Mouse (Mus musculus): Measurements from ENCODE around the gene Man1b1.

Man1b1 gene

GRCm38 (mm10) chr2:25364313-25364712 is 32.2 kb downstream of the Man1b1 start:
- DNase-seq (ENCODE audit: low spot score) = no peak

- no peak for DNase-seq (ENCODE audit: low spot score)
These were observed 32.6 kb downstream of the Man1b1 start for GRCm38 (mm10) chr2:25364761-25365090.

- DNase-seq (ENCODE audit: low spot score) = no peak
These were observed 33.1 kb downstream of the Man1b1 start, which contains the start of gene Uap1l1 for GRCm38 (mm10) chr2:25365091-25365761. Gene Uap1l1 (minus strand): TSS chr2:25365682.

GRCm38 (mm10) chr2:25369996-25370395 is 37.9 kb downstream of the Man1b1 start:
- DNase-seq (ENCODE audit: low spot score) = peak; percentile 63

GRCm38 (mm10) chr2:25371764-25372643 is 39.9 kb downstream of the Man1b1 start, which contains the start of gene Sapcd2:
Gene Sapcd2 (plus strand): TSS chr2:25372321.
- DNase-seq (ENCODE audit: low spot score) = peak; percentile 90

GRCm38 (mm10) chr2:25372644-25373391 is 40.7 kb downstream of the Man1b1 start:
- peak; percentile 60 for DNase-seq (ENCODE audit: low spot score)

GRCm38 (mm10) chr2:25373431-25373830 is 41.3 kb downstream of the Man1b1 start:
- no peak for DNase-seq (ENCODE audit: low spot score)

- DNase-seq (ENCODE audit: low spot score) = peak; percentile 48
These were observed 44.5 kb downstream of the Man1b1 start for GRCm38 (mm10) chr2:25376589-25376988.

GRCm38 (mm10) chr2:25384492-25384891 is 52.4 kb downstream of the Man1b1 start:
- DNase-seq (ENCODE audit: low spot score) = no peak

- DNase-seq (ENCODE audit: low spot score) = no peak
These were observed 59.1 kb downstream of the Man1b1 start for GRCm38 (mm10) chr2:25391266-25391665.

- DNase-seq (ENCODE audit: low spot score) = no peak
These were observed 62.4 kb downstream of the Man1b1 start for GRCm38 (mm10) chr2:25394281-25395221.

GRCm38 (mm10) chr2:25395721-25396596 is 63.8 kb downstream of the Man1b1 start, which contains the start of gene Entpd2:
Gene Entpd2 (plus strand): TSS chr2:25395874.
- no peak for DNase-seq (ENCODE audit: low spot score)

- DNase-seq (ENCODE audit: low spot score) = no peak
These were observed 64.5 kb downstream of the Man1b1 start for GRCm38 (mm10) chr2:25396597-25396983.

GRCm38 (mm10) chr2:25397010-25397409 is 64.9 kb downstream of the Man1b1 start:
- DNase-seq (ENCODE audit: low spot score) = no peak

GRCm38 (mm10) chr2:25398065-25398464 is 65.9 kb downstream of the Man1b1 start:
- no peak for DNase-seq (ENCODE audit: low spot score)

- no peak for DNase-seq (ENCODE audit: low spot score)
These were observed 66.9 kb downstream of the Man1b1 start, which contains the start of gene Npdc1 for GRCm38 (mm10) chr2:25399051-25399450. Gene Npdc1 (plus strand): TSS chr2:25399351.

GRCm38 (mm10) chr2:25400291-25400690 is 68.2 kb downstream of the Man1b1 start:
- no peak for DNase-seq (ENCODE audit: low spot score)

GRCm38 (mm10) chr2:25400764-25401163 is 68.6 kb downstream of the Man1b1 start:
- DNase-seq (ENCODE audit: low spot score) = no peak

All from c-Kit-positive CD71-positive TER-119-positive erythroid progenitor cells, embryonic 14.5 days (primary cell).